Mouse (Mus musculus) embryonic facial prominence, embryonic 15.5 days (tissue): ENCODE measurements around the gene Olfr944. TPM values are rescaled to one million over a fixed set of nuclear protein-coding genes. Genes with fewer than 3 reads are reported as not detected.

Experiments
- ATAC-seq: fragments of 200-750 bp; cut with Nextera tagmentation; 2 replicates; pipeline ENCODE4 v1.8.0; 2017; ENCODE audit warnings: low read depth, moderate TSS enrichment; ENCODE audit not compliant: insufficient number of reproducible peaks, low FRiP score, low TSS enrichment
- H3K27ac ChIP-seq: fragments of 300-500 bp; sonication (generic); replicated peaks from 2 replicates; pipeline ENCODE4 v1.5.1; 2015; ENCODE audit warnings: mild to moderate bottlenecking, inconsistent platforms
- H3K27me3 ChIP-seq: fragments of 300-500 bp; sonication (generic); 2 replicates; pipeline ENCODE4 v1.6.1; 2015; ENCODE audit warnings: inconsistent platforms
- H3K36me3 ChIP-seq: fragments of 300-500 bp; sonication (generic); 2 replicates; pipeline ENCODE4 v1.6.1; 2015; ENCODE audit warnings: mild to moderate bottlenecking, inconsistent platforms
- H3K4me1 ChIP-seq: fragments of 300-500 bp; sonication (generic); 2 replicates; pipeline ENCODE4 v1.6.1; 2015; ENCODE audit warnings: inconsistent platforms
- H3K4me2 ChIP-seq: fragments of 300-500 bp; sonication (generic); replicated peaks from 2 replicates; pipeline ENCODE4 v1.6.1; 2015; ENCODE audit warnings: mild to moderate bottlenecking, inconsistent platforms
- H3K4me3 ChIP-seq: fragments of 300-500 bp; sonication (generic); replicated peaks from 2 replicates; pipeline ENCODE4 v1.5.1; 2015; ENCODE audit warnings: mild to moderate bottlenecking, inconsistent platforms
- H3K9ac ChIP-seq: fragments of 300-500 bp; sonication (generic); 2 replicates; pipeline ENCODE4 v1.6.1; 2015; ENCODE audit warnings: inconsistent platforms
- H3K9me3 ChIP-seq: fragments of 300-500 bp; sonication (generic); replicated peaks from 2 replicates; pipeline ENCODE4 v1.6.1; 2016; ENCODE audit warnings: inconsistent platforms
- WGBS: fragments of 180-500 bp; shearing (Covaris S2); methylation state at CpG from one replicate; pipeline ENCODE4 v1.1.7; 2015; 5-methylcytosine and 5-hydroxymethylcytosine counted together
- polyA plus RNA-seq: library from polyadenylated mRNA; unstranded; fragments of >200 nt; fragmentation: Nextera tagmentation; extraction: Ambion mirVana; gene quantifications from 2 replicates; pipeline ENCODE4 v1.2.1, GENCODE M21; 2015

Olfr944 gene
- polyA plus RNA-seq: 0.17 TPM in 1 of 2 replicates, not detected in the other

DNA sequence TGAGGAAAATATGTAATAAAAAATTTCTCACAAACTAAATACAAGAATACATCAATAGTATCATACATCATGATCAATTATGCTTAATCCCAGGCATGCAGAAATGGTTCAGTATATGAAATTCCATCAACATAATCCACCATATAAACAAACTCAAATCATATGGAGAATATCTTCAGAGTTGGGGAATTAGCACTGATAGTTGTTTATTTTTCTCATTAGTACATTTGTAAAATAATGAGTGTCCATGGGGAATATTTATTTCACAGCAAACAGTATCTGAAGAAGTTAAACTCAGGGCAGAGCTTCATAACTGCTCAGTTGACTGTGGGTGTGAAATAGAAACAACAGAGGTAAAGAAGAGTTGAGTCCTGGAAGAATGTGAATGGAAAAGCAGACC, at the start of gene Olfr944:
TSS of gene Olfr944 (plus strand) at position 301 of the 400 bp plus-strand sequence.
- Histone ChIP-seq H3K4me1 (no peaks in the 10 kb centered on the region), H3K9ac (no peak within 1 kb of the TSS)
- ATAC-seq: no peak

DNA sequence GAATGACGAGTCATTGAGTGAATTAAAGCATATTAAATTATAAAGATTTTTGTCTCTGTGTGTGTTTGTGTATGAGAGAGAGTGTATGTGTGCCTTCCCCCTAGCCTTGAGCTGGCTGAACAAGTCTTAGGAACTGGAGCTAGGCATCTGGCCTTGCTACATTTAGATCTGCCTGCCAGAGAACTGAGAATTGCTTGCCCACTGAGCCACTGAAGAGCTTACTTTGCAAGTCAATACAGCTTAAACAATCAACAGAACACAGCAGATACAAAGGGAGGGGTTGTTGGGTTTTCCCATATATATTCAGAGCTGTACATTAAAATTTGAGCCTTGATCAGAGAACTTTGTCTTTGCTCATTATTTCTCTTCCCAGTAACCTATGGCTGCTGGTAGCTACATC, 49.3 kb upstream of the Olfr944 start:
- Histone ChIP-seq H3K27ac (no peak overlapping the region), H3K4me2 (no peak overlapping the region), H3K9ac (no peak overlapping the region), H3K4me3 (no peak overlapping the region), H3K27me3 (no peaks in the 10 kb centered on the region), H3K36me3 (no peaks in the 10 kb centered on the region), H3K9me3 (no peaks in the 10 kb centered on the region), H3K4me1 (no peaks in the 10 kb centered on the region)
- no peak for ATAC-seq
- WGBS: 55% methylated on average over 1 of the region's 1 CpGs

More for the DNA sequence above, at the start of gene Olfr944:
- no peak within 1 kb of the TSS for H3K4me3 ChIP-seq
- no peak within 1 kb of the TSS for H3K4me2 ChIP-seq
- H3K36me3 ChIP-seq: no peaks in the 10 kb centered on the region
- no peak within 1 kb of the TSS for H3K27ac ChIP-seq
- H3K27me3 ChIP-seq: no peaks in the 10 kb centered on the region
- H3K9me3 ChIP-seq: no peaks in the 10 kb centered on the region

DNA sequence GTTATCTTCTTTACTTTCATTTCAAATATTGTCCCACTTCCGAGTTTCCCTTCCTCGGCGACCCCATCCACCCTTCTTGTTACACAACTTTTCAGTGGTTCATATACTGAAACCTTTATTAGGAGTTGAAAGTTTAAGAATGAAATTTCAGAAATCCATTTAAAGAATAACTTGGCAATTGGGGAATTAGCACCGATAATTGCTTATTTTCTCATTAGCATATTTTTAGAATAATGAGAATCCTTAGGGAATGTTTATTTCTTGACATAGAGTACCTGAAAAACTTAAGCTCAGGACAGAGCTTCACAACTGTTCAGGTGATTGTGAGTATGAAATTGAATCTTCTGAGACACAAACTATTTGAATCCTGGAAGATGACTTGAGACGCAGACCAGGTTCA, 35.7 kb upstream of the Olfr944 start, which contains the start of gene Olfr943:
TSS of gene Olfr943 (plus strand) at position 301 of the 400 bp plus-strand sequence.
- Histone ChIP-seq H3K4me1 (no peaks in the 10 kb centered on the region), H3K36me3 (no peaks in the 10 kb centered on the region), H3K27ac (no peak within 1 kb of the TSS), H3K4me2 (no peak within 1 kb of the TSS), H3K4me3 (no peak within 1 kb of the TSS), H3K9me3 (no peaks in the 10 kb centered on the region), H3K27me3 (no peaks in the 10 kb centered on the region), H3K9ac (no peak within 1 kb of the TSS)
- no peak for ATAC-seq
- WGBS: 92% methylated on average over 5 of the region's 5 CpGs

DNA sequence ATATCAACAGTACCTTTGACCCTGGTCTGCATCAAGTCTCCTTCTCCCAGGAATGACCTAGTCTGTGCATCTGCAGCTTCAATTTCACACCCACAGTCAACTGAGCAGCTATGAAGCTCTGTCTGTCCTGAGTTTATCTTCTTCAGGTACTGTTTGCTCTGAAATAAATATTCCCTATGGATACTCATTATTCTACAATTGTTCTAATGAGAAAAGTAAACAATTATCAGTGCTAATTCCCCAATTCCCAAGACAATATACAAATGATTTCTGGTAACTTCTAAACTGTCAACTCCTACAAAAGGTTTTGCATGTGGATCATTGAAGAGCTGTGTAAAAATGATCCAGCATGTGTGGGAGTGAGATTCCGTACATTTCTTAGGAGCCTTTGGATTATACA, 48.2 kb downstream of the Olfr944 start, which contains the start of gene Olfr1537:
TSS of gene Olfr1537 (minus strand) at position 101 of the 400 bp plus-strand sequence.
- H3K9me3 ChIP-seq: no peaks in the 10 kb centered on the region
- H3K27ac ChIP-seq: no peak within 1 kb of the TSS
- no peak within 1 kb of the TSS for H3K9ac ChIP-seq
- H3K4me3 ChIP-seq: no peak within 1 kb of the TSS
- no peaks in the 10 kb centered on the region for H3K36me3 ChIP-seq
- ATAC-seq: no peak
- WGBS: 70% methylated on average over 1 of the region's 1 CpGs
- no peaks in the 10 kb centered on the region for H3K4me1 ChIP-seq
- H3K4me2 ChIP-seq: no peak within 1 kb of the TSS
- no peaks in the 10 kb centered on the region for H3K27me3 ChIP-seq

Other genes starting within 250 kb of the Olfr944 start
- gene Olfr933, start 229.6 kb upstream of the Olfr944 start, polyA plus RNA-seq: 0.11 and 0.14 TPM in 2 replicates
- 0.07 TPM in 1 of 2 replicates, not detected in the other for gene Olfr934, start 213.6 kb upstream of the Olfr944 start, polyA plus RNA-seq
- gene Olfr935, start 202.2 kb upstream of the Olfr944 start, polyA plus RNA-seq: 0.19 TPM in 1 of 2 replicates, not detected in the other
- gene Olfr146, start 178.5 kb upstream of the Olfr944 start, polyA plus RNA-seq: 0.40 TPM in 1 of 2 replicates, not detected in the other
- not detected in 2 replicates for gene Olfr937, start 137.0 kb upstream of the Olfr944 start, polyA plus RNA-seq
- not detected in 2 replicates for gene Olfr938, start 123.0 kb upstream of the Olfr944 start, polyA plus RNA-seq
- gene Olfr27, start 73.8 kb upstream of the Olfr944 start, polyA plus RNA-seq: not detected in 2 replicates
- not detected in 2 replicates for gene Olfr943, start 35.6 kb upstream of the Olfr944 start, polyA plus RNA-seq
- 0.05 TPM in 1 of 2 replicates, not detected in the other for gene Olfr1537, start 48.1 kb downstream of the Olfr944 start, polyA plus RNA-seq
- gene Olfr945, start 74.9 kb downstream of the Olfr944 start, polyA plus RNA-seq: not detected in 2 replicates
- gene Olfr948, start 124.1 kb downstream of the Olfr944 start, polyA plus RNA-seq: not detected in 2 replicates
- gene Olfr951, start 185.5 kb downstream of the Olfr944 start, polyA plus RNA-seq: 0.11 TPM in 1 of 2 replicates, not detected in the other
- gene Olfr952, start 225.2 kb downstream of the Olfr944 start, polyA plus RNA-seq: not detected in 2 replicates